Mouse (Mus musculus) liver, postnatal 0 days (tissue): ENCODE results near the gene Madcam1.

Source experiments
- CTCF ChIP-seq: sonication (generic); IDR thresholded peaks from 2 replicates; pipeline ENCODE4 v1.5.1; 2016; ENCODE audit warnings: antibody characterized with exemption, low read depth
- EP300 ChIP-seq: IDR thresholded peaks from 2 replicates; pipeline ENCODE4 v1.6.1; 2016; ENCODE audit warnings: antibody characterized with exemption, low read depth, mild to moderate bottlenecking

- TF ChIP-seq EP300 (no peak), CTCF (no peak)
Observed at GRCm38 (mm10) chr10:79709307-79709706, 44.9 kb downstream of the Madcam1 start.
